Mouse (Mus musculus) G1E (cell line): ENCODE results near the gene Pou3f1. TPM values are rescaled to one million over a fixed set of nuclear protein-coding genes. Genes with fewer than 3 reads are reported as not detected.

Experiments used
- ATAC-seq: 2 replicates; pipeline ENCODE4 v1.8.0; 2016; ENCODE audit warnings: mild to moderate bottlenecking; ENCODE audit not compliant: insufficient number of reproducible peaks, poor library complexity, low FRiP score, severe bottlenecking; ENCODE audit errors: extremely low read depth
- DNase-seq: peaks from one replicate; pipeline ENCODE4 v3.0.0; 2012; ENCODE audit warnings: low spot score
- H3K27me3 ChIP-seq: 2 replicates; pipeline ENCODE4 v1.6.1; 2012; ENCODE audit warnings: mild to moderate bottlenecking, low read length, inconsistent platforms; ENCODE audit not compliant: insufficient read depth
- H3K36me3 ChIP-seq: replicated peaks from 2 replicates; pipeline ENCODE3; 2012; ENCODE audit warnings: mild to moderate bottlenecking, inconsistent platforms
- H3K4me1 ChIP-seq: 2 replicates; pipeline ENCODE4 v1.6.1; 2012; ENCODE audit warnings: low read depth, low read length, inconsistent platforms, mixed read lengths; ENCODE audit not compliant: insufficient read depth
- H3K4me3 ChIP-seq: 2 replicates; pipeline ENCODE4 v1.5.1; 2012; ENCODE audit warnings: low read depth, mild to moderate bottlenecking, inconsistent platforms, low read length, moderate library complexity, mixed read lengths
- H3K9me3 ChIP-seq: replicated peaks from 2 replicates; pipeline ENCODE4 v1.6.1; 2012; ENCODE audit warnings: inconsistent platforms
- CTCF ChIP-seq: IDR thresholded peaks from 2 replicates; pipeline ENCODE4 v1.5.1; 2012; ENCODE audit warnings: low read depth, low read length, inconsistent platforms, mixed read lengths
- GATA1 ChIP-seq: IDR thresholded peaks from 2 replicates; pipeline ENCODE4 v1.6.1; 2012; ENCODE audit warnings: borderline replicate concordance, low read length, inconsistent platforms, mixed read lengths
- GATA2 ChIP-seq: IDR thresholded peaks from 2 replicates; pipeline ENCODE4 v1.6.1; 2012; ENCODE audit warnings: low read depth, low read length, inconsistent platforms, borderline replicate concordance
- POLR2AphosphoS5 ChIP-seq: IDR thresholded peaks from 2 replicates; pipeline ENCODE4 v1.6.1; 2012; ENCODE audit warnings: low read depth, low read length, inconsistent platforms; ENCODE audit not compliant: insufficient replicate concordance
- TAL1 ChIP-seq: conservative IDR thresholded peaks from 2 replicates; pipeline ENCODE4 v1.6.1; 2012; ENCODE audit warnings: low read depth, low read length, inconsistent platforms, mixed read lengths
- polyA plus RNA-seq: library from polyadenylated mRNA; stranded (reverse); fragments of >175 nt; gene quantifications from 2 replicates; pipeline ENCODE4 v1.2.3, GENCODE M21; 2012
- total RNA-seq, 2 experiments: library from RNA; stranded (forward) in 1 of 2; stranded (reverse) in 1 of 2; fragments of 200-1000 nt in 1 of 2; fragments of >200 nt in 1 of 2; fragmentation: Nextera tagmentation in 1 of 2; gene quantifications; 2 replicates each; pipeline ENCODE4 v1.2.3; 2014 to 2017

The Pou3f1 gene
- total and polyA plus RNA-seq, 3 experiments = 0.05 TPM; not detected in 2

GRCm38 (mm10) chr4:124659251-124660217 is 2.9 kb downstream of the Pou3f1 start:
- TF ChIP-seq CTCF (no peak), GATA2 (no peak), TAL1 (no peak), GATA1 (no peak)
- peaks cover 13% of the 10 kb centered on the region; the same call in 1 of the 2 replicates for H3K27me3 ChIP-seq
- no peak overlapping the region; the same call in 1 of the 2 replicates for H3K4me3 ChIP-seq
- no peaks in the 10 kb centered on the region for H3K36me3 ChIP-seq
- no peak for ATAC-seq
- H3K4me1 ChIP-seq = no peaks in the 10 kb centered on the region
- no peak for DNase-seq
- peaks cover 35% of the 10 kb centered on the region for H3K9me3 ChIP-seq

GRCm38 (mm10) chr4:124660603-124661002 is 4.0 kb downstream of the Pou3f1 start:
- DNase-seq (no peak), ATAC-seq (no peak)
- Histone ChIP-seq H3K27me3 (peaks cover 16% of the 10 kb centered on the region; the same call in 1 of the 2 replicates), H3K4me1 (no peaks in the 10 kb centered on the region), H3K9me3 (peaks cover 35% of the 10 kb centered on the region), H3K36me3 (no peaks in the 10 kb centered on the region), H3K4me3 (no peak overlapping the region)
- TF ChIP-seq CTCF (no peak), GATA2 (no peak), GATA1 (no peak), POLR2AphosphoS5 (no peak)

GRCm38 (mm10) chr4:124663034-124663433 is 6.4 kb downstream of the Pou3f1 start:
- H3K36me3 ChIP-seq = no peaks in the 10 kb centered on the region
- TF ChIP-seq GATA1 (no peak), GATA2 (no peak), TAL1 (no peak), POLR2AphosphoS5 (no peak), CTCF (no peak)
- no peak overlapping the region for H3K4me3 ChIP-seq
- H3K27me3 ChIP-seq = peaks cover 9% of the 10 kb centered on the region; the same call in 1 of the 2 replicates
- DNase-seq = no peak
- H3K4me1 ChIP-seq = no peaks in the 10 kb centered on the region
- no peak for ATAC-seq
- H3K9me3 ChIP-seq = peaks cover 17% of the 10 kb centered on the region

GRCm38 (mm10) chr4:124664185-124664584 is 7.6 kb downstream of the Pou3f1 start:
- Histone ChIP-seq H3K36me3 (no peaks in the 10 kb centered on the region), H3K4me1 (no peaks in the 10 kb centered on the region), H3K27me3 (peaks cover 7% of the 10 kb centered on the region; the same call in 1 of the 2 replicates), H3K9me3 (peaks cover 6% of the 10 kb centered on the region), H3K4me3 (no peak overlapping the region)
- DNase-seq (no peak), ATAC-seq (no peak)
- no peak for TF ChIP-seq POLR2AphosphoS5
- TF ChIP-seq CTCF = no peak
- no peak for TF ChIP-seq GATA2
- TF ChIP-seq TAL1 = no peak
- TF ChIP-seq GATA1 = no peak

- peaks cover 3% of the 10 kb centered on the region; the same call in 1 of the 2 replicates for H3K9me3 ChIP-seq
- peaks cover 7% of the 10 kb centered on the region; the same call in 1 of the 2 replicates for H3K27me3 ChIP-seq
- DNase-seq = no peak
- H3K4me3 ChIP-seq = no peak overlapping the region
- no peaks in the 10 kb centered on the region for H3K4me1 ChIP-seq
- ATAC-seq = no peak
- no peaks in the 10 kb centered on the region for H3K36me3 ChIP-seq
- no peak for TF ChIP-seq CTCF
- TF ChIP-seq TAL1 = no peak
- no peak for TF ChIP-seq GATA1
- TF ChIP-seq POLR2AphosphoS5 = no peak
- TF ChIP-seq GATA2 = no peak
Measured at GRCm38 (mm10) chr4:124664604-124665003, 8.0 kb downstream of the Pou3f1 start.

GRCm38 (mm10) chr4:124667476-124668033 is 10.9 kb downstream of the Pou3f1 start:
- Histone ChIP-seq H3K4me3 (no peak overlapping the region), H3K4me1 (no peaks in the 10 kb centered on the region), H3K36me3 (no peaks in the 10 kb centered on the region), H3K27me3 (peaks cover 16% of the 10 kb centered on the region; the same call in 1 of the 2 replicates), H3K9me3 (no peaks in the 10 kb centered on the region)
- ATAC-seq (no peak), DNase-seq (no peak)
- TF ChIP-seq GATA1 = no peak
- TF ChIP-seq CTCF = no peak
- no peak for TF ChIP-seq GATA2
